Mouse (Mus musculus): ENCODE measurements around the gene Trub1.

GRCm38 (mm10) chr19:57411375-57412196, 41.1 kb upstream of the Trub1 start:
- TF ChIP-seq CTCF (IDR thresholded peaks at IDR 0.05; ENCODE audit: control insufficient read depth, insufficient read depth, insufficient replicate concordance, low read depth, low read length) = no peak
- TF ChIP-seq POLR2A (IDR thresholded peaks at IDR 0.05; ENCODE audit: control insufficient read depth, low read depth, low read length) = no peak

Measured in testis, adult 2 months (tissue).